Mouse (Mus musculus) megakaryocyte, embryonic 14.5 days (primary cell): ENCODE measurements around the gene Dhtkd1.

Experiments used
- FLI1 ChIP-seq: IDR thresholded peaks from 2 replicates; pipeline ENCODE4 v1.6.1; 2012; ENCODE audit warnings: low read length, inconsistent platforms, mixed read lengths
- GATA1 ChIP-seq: IDR thresholded peaks from 3 replicates; pipeline ENCODE4 v1.6.1; 2012; ENCODE audit warnings: mixed read lengths, low read length, inconsistent platforms, borderline replicate concordance

DNA sequence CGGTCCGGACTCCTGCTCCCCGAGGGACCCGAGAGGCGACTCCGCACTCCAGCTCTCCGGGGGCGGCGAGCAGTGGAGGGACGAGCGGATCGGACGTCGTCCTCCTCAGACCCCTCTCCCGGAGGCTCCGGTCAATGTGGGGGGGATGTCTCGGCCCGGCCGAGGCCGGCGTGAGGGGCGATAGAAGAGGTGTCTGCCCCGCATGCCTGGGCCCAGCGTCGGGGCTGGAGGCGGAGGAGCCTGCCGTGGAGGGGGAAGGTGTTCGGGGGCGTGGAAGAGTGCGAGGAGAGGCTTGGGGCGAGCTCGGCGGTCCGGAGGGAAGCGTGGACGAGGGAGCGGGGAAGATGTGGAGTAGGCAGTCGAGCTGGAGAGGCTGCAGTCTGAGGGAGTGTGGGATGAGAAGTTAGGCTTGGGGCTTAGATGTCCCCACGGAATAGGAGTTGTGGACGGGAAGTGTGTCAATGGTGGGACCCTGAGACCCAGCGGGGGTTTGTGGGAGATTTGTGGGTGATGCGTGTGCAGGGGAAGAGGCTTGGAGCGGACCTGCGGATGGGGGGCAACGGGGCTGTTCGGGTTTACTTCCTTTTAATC lies 9.1 kb upstream of the Dhtkd1 start:
- no peak for TF ChIP-seq GATA1
- TF ChIP-seq FLI1: no peak
